Mouse (Mus musculus) monocyte, adult 59 days (primary cell): ENCODE measurements around the gene Hist1h4f. TPM values are rescaled to one million over a fixed set of nuclear protein-coding genes. Genes with fewer than 3 reads are reported as not detected.

Source experiments
- total RNA-seq, 2 experiments: library from RNA; stranded (reverse); gene quantifications; one replicate each; pipeline ENCODE4 v1.2.4; 2023

The Hist1h4f gene
- 100 to 1,000 TPM in 1 of 2 experiments, 10 to 100 TPM in 1; 82.9 to 103 TPM for total RNA-seq

DNA sequence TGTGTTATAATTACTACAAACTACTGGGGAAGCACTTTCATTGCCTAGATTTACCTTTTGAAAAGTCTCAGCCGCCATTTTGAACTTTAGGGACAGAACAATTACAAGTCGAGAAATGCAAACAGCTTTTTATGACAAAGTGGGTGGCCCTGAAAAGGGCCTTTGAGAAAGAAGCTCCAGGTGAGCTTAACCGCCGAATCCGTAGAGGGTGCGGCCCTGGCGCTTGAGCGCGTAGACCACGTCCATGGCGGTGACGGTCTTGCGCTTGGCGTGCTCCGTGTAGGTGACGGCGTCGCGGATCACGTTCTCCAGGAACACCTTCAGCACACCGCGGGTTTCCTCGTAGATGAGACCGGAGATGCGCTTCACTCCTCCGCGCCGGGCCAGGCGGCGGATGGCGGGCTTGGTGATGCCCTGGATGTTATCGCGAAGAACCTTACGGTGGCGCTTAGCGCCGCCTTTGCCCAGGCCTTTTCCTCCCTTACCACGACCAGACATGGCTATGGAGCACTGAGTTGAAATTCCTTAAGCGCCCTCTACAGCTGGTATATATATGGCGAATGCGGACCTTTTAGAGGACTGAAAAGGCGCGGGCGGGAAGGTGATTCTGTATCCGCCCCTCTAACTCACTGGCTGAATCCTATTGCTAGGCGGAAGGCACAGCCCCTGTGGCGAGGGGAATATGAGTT lies at the start of gene Hist1h4f:
Gene Hist1h4f (minus strand): TSS at position 503 of the 689 bp plus-strand sequence.

DNA sequence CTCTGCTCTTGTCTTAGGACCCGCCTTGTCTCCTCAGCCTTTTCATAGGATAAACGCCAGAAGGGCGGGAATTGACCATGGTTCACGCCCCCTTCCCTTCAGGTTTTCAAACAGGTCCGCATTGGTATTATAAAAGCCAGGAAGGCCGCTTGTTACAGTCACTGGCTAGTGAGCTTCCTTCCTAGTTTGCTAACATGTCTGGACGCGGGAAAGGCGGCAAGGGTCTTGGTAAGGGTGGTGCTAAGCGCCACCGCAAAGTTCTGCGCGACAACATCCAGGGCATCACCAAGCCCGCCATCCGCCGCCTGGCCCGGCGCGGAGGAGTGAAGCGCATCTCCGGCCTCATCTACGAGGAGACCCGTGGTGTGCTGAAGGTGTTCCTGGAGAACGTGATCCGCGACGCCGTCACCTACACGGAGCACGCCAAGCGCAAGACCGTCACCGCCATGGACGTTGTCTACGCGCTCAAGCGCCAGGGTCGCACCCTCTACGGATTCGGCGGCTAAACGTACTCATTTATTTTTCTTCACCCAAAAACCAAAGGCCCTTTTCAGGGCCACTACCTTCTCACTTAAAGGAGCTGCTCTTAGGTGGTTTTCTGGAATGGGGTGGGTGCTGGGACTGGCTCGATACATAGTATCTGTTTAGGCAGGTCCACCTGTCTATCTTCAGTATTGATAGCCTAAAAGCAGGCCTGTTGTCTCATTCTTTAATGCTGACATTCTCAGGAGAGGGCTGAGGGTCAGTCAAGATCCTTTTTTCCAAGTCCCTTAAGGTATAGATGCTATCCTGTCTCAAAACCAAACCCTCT lies 30.2 kb upstream of the Hist1h4f start, which contains the start of gene Hist1h4d:
Gene Hist1h4d (plus strand): TSS at position 191 of the 811 bp plus-strand sequence.

DNA sequence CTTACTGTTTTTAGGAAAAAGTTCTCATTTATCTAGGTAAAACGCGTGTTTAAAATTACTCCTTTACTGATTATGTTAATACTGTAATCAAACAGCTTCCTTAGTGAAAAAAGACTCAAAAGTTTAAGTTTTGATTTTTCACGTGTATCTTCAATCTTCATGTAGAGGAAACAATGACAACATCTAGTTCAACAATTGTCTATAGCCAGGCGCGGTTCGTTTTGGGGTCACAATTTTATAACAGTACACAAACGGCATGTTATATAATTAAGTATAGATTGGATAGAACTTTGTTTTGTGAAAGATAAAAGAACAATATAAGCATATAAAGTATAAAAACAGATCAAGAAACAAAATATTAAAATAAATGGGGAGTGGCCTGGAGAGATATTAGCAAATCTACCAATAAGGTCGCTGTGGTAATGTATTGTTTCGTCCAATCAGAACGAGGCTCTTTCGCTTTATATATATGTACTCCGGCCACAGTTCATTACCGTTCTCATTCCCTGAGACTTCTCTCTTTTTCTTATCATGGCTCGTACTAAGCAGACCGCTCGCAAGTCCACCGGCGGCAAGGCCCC lies 23.9 kb upstream of the Hist1h4f start, which contains the start of gene Hist1h3d:
Gene Hist1h3d (plus strand): TSS at position 493 of the 581 bp plus-strand sequence.

DNA sequence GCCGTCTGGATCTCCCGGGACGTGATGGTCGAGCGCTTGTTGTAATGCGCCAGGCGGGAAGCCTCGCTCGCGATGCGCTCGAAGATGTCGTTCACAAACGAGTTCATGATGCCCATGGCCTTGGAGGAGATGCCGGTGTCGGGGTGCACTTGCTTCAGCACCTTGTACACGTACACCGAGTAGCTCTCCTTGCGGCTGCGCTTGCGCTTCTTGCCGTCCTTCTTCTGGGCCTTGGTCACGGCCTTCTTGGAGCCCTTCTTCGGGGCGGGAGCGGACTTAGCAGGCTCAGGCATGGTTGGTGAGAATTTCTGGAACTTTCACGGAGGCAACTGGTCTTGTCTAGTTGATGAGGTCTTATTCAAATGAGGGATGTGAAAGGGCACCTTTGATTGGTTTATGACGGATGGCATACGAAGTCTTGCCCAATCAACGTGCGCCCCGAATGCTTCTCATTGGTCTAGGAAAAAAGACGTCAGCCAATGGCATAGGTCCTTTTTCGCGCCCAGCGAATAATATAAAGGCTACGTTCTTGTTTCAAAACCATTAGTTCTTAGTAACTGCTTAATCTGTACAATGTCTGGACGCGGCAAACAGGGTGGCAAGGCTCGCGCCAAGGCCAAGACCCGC lies 22.6 kb upstream of the Hist1h4f start, which contains the start of the genes Hist1h2bf and Hist1h2ad:
Gene Hist1h2bf (minus strand): TSS at position 299 of the 627 bp plus-strand sequence.
Gene Hist1h2ad (plus strand): TSS at position 484 of the 627 bp plus-strand sequence.

GRCm38 (mm10) chr13:23571022-23571503 lies 19.6 kb upstream of the Hist1h4f start, which contains the start of the genes Hist1h2ae and Hist1h2bg:
Gene Hist1h2ae (minus strand): TSS chr13:23571220.
Gene Hist1h2bg (plus strand): TSS chr13:23571396.

DNA sequence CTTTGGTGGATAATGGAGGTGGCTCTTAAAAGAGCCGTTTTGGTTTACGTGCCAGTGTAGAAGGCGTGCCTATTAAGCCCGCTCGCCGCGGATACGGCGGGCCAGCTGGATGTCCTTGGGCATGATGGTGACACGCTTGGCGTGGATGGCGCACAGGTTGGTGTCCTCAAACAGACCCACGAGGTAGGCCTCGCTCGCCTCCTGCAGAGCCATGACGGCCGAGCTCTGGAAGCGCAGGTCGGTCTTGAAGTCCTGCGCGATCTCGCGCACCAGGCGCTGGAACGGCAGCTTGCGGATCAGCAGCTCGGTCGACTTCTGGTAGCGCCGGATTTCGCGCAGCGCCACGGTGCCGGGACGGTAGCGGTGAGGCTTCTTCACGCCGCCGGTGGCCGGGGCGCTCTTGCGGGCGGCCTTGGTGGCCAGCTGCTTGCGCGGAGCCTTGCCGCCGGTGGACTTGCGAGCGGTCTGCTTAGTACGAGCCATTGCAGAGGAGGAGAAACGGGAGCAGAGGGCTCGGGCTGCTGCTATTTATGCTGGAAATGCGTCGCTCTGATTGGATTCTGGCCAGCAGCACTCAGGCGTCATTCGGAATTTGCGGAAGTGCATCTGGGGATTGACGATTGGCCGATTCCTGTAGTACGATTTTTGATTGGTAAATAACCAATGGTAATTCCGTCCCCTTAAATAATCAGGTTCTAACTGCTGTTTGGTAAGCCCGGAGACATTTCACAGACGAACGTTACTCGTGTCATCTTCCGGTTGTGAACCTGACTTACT lies 10.6 kb upstream of the Hist1h4f start, which contains the start of gene Hist1h3e:
Gene Hist1h3e (minus strand): TSS at position 487 of the 777 bp plus-strand sequence.

DNA sequence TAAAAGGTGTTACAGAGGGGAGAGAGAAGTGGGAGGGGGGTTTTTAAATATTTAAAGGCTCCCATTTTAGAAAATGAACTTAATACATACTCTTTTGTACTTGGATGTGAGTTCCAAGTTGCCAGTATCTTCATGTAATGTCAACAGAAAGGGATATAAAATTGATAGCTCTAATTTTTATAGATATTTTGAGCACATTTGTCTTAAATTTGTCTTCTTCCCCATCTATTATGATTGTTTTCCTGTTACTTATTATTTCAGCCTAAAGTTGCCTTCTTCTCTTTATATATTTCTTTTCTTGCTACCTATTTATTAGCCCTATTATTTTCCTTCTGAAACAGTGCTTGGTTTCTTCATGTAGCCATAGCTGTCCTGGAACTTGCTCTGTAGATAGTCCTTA lies 1.5 kb upstream of the Hist1h4f start, which contains the start of gene Hist1h1d:
Gene Hist1h1d (plus strand): TSS at position 301 of the 400 bp plus-strand sequence.

DNA sequence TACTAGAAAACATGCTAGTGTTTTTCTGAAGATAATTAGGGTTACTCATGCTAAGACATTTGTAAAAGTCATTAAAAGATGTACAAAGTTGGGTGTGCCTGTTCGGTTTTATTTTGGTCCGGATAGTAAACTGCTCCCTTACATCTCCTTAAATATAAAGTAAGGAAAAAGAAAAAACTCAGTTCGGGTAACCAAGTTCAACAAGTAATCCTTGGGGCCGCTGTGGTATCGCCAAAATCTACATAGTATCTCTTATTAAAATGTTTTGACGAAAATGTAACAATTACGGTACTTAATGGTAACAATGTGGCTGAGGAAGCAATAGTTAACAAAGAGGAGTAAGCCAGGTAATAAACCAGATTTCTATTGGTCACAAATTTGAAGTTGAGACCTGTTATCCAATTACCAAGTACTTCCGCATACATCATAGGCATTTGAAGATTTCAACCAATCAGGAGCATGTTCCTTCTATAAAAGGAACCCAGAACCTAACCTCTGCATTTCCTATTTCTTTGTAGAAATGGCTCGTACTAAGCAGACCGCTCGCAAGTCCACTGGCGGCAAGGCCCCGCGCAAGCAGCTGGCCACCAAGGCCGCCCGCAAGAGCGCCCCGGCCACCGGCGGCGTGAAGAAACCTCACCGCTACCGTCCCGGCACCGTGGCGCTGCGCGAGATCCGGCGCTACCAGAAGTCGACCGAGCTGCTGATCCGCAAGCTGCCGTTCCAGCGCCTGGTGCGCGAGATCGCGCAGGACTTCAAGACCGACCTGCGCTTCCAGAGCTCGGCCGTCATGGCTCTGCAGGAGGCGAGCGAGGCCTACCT lies 7.3 kb downstream of the Hist1h4f start, which contains the start of gene Hist1h3f:
Gene Hist1h3f (plus strand): TSS at position 88 of the 822 bp plus-strand sequence.

DNA sequence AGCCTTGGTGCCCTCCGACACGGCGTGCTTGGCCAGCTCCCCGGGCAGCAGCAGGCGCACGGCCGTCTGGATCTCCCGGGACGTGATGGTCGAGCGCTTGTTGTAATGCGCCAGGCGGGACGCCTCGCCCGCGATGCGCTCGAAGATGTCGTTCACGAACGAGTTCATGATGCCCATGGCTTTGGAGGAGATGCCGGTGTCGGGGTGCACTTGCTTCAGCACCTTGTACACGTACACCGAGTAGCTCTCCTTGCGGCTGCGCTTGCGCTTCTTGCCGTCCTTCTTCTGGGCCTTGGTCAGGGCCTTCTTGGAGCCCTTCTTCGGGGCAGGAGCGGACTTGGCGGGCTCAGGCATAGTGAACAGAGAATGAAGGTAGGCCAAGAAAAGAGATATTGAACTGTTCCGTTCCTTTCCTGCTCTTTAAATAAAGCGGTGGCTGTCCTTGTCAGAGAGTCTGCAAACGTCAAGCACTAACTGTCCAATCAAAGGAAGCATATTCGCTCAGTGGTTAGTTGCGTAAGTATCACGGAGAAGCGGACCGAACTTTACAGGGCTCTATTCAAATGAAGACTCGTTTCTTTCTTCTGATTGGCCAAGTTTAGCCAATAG lies 8.3 kb downstream of the Hist1h4f start, which contains the start of gene Hist1h2bh:
Gene Hist1h2bh (minus strand): TSS at position 394 of the 609 bp plus-strand sequence.

GRCm38 (mm10) chr13:23535137-23536075 lies 16.0 kb downstream of the Hist1h4f start, which contains the start of gene Hist1h3g:
Gene Hist1h3g (plus strand): TSS chr13:23535422.

GRCm38 (mm10) chr13:23533560-23534367 lies 17.7 kb downstream of the Hist1h4f start, which contains the start of gene Hist1h2af:
Gene Hist1h2af (plus strand): TSS chr13:23533906.

DNA sequence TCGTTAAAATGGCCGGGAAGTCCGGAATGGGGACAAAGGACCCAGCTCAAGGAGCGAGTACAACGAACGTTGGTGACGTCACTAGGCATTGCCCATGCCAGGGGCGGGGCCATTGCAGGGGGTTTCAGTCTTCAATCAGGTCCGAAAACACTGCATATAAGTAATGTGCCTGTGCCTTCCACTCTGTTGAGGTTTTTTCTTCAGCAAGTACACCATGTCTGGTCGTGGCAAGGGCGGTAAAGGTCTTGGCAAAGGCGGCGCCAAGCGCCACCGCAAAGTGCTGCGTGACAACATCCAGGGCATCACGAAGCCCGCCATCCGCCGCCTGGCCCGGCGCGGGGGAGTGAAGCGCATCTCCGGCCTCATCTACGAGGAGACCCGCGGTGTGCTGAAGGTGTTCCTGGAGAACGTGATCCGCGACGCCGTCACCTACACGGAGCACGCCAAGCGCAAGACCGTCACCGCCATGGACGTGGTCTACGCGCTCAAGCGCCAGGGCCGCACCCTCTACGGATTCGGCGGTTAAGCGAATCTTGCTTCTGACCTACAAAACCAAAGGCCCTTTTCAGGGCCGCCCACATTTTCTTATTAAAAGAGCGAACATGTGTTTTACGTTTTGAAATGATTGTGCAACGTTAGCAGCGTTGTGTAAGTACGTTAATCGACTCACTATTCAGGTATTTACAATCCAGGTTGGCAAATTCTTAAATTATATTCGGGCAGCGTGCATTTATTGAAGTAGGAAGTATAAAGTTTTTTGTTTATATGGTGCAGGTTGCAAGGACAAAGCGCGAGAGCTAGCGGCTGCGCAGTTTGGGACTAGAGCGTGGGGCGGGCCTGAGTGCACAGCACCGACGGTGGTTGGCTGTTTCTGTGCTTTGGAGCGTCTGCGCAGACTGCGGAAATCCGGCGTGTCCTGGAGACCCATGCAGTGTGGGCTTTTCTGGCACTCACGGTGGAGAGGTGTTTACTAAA lies 20.3 kb downstream of the Hist1h4f start, which contains the start of gene Hist1h4h:
Gene Hist1h4h (plus strand): TSS at position 150 of the 975 bp plus-strand sequence.

